Mouse (Mus musculus) heart, embryonic 11.5 days (tissue): ENCODE measurements around the gene Fbxw13. TPM values are rescaled to one million over a fixed set of nuclear protein-coding genes. Genes with fewer than 3 reads are reported as not detected.
"Not testable (repeated sequence)": the region's sequence is repeated elsewhere in the genome, so short reads cannot be mapped to it uniquely, and the experiment has no call there.

ENCODE experiments used
- ATAC-seq: fragments of 200-750 bp; cut with Nextera tagmentation; replicated peaks from 2 replicates; pipeline ENCODE4 v1.8.0; 2017; ENCODE audit warnings: moderate library complexity; ENCODE audit not compliant: insufficient number of reproducible peaks, low FRiP score, low TSS enrichment
- H3K27ac ChIP-seq: fragments of 300-500 bp; sonication (generic); 2 replicates; pipeline ENCODE4 v1.5.1; 2014; ENCODE audit warnings: mild to moderate bottlenecking, low read depth, low read length
- H3K27me3 ChIP-seq: fragments of 300-500 bp; sonication (generic); 2 replicates; pipeline ENCODE4 v1.6.1; 2014; ENCODE audit warnings: mild to moderate bottlenecking, low read length, mixed read lengths; ENCODE audit not compliant: control insufficient read depth, insufficient read depth
- H3K36me3 ChIP-seq: fragments of 300-500 bp; sonication (generic); 2 replicates; pipeline ENCODE4 v1.6.1; 2014; ENCODE audit warnings: mild to moderate bottlenecking, low read length, moderate library complexity, mixed read lengths; ENCODE audit not compliant: control insufficient read depth, insufficient read depth
- H3K4me1 ChIP-seq: fragments of 300-500 bp; sonication (generic); 2 replicates; pipeline ENCODE4 v1.6.1; 2014; ENCODE audit warnings: low read length; ENCODE audit not compliant: control insufficient read depth, insufficient read depth
- H3K4me2 ChIP-seq: fragments of 300-500 bp; sonication (generic); 2 replicates; pipeline ENCODE4 v1.6.1; 2014; ENCODE audit warnings: mild to moderate bottlenecking, moderate library complexity
- H3K4me3 ChIP-seq: fragments of 300-500 bp; sonication (generic); 2 replicates; pipeline ENCODE4 v1.5.1; 2014; ENCODE audit warnings: low read depth, low read length
- H3K9ac ChIP-seq: fragments of 300-500 bp; sonication (generic); 2 replicates; pipeline ENCODE4 v1.6.1; 2014; ENCODE audit warnings: mild to moderate bottlenecking, low read depth, low read length, moderate library complexity
- H3K9me3 ChIP-seq: fragments of 300-500 bp; sonication (generic); replicated peaks from 2 replicates; pipeline ENCODE4 v1.6.1; 2016; ENCODE audit warnings: low read length; ENCODE audit not compliant: control insufficient read depth
- WGBS: fragments of 180-500 bp; shearing (Covaris S2); extraction: QIAGEN DNeasy Blood & Tissue Kit; methylation state at CpG from one replicate; pipeline ENCODE4 v1.1.7; 2014; ENCODE audit not compliant: insufficient replicate concordance; 5-methylcytosine and 5-hydroxymethylcytosine counted together
- polyA plus RNA-seq: library from polyadenylated mRNA; unstranded; fragments of >200 nt; fragmentation: Nextera tagmentation; extraction: Ambion mirVana; gene quantifications from 2 replicates; pipeline ENCODE4 v1.2.1, GENCODE M21; 2014

Fbxw13 gene
- polyA plus RNA-seq, 1 experiment from 2014 or later = not detected

GRCm38 (mm10) chr9:109161941-109162340 is 33.8 kb downstream of the Fbxw13 start, which contains the start of gene Fbxw21:
Gene Fbxw21 (minus strand): TSS chr9:109162041.
- Histone ChIP-seq H3K4me3 (no peak within 1 kb of the TSS), H3K4me1 (no peaks in the 10 kb centered on the region), H3K27me3 (no peaks in the 10 kb centered on the region), H3K27ac (no peak within 1 kb of the TSS), H3K36me3 (no peaks in the 10 kb centered on the region), H3K9me3 (no peaks in the 10 kb centered on the region), H3K4me2 (no peak within 1 kb of the TSS), H3K9ac (no peak within 1 kb of the TSS)
- WGBS = 63% methylated on average over 3 of the region's 3 CpGs
- no peak for ATAC-seq

DNA sequence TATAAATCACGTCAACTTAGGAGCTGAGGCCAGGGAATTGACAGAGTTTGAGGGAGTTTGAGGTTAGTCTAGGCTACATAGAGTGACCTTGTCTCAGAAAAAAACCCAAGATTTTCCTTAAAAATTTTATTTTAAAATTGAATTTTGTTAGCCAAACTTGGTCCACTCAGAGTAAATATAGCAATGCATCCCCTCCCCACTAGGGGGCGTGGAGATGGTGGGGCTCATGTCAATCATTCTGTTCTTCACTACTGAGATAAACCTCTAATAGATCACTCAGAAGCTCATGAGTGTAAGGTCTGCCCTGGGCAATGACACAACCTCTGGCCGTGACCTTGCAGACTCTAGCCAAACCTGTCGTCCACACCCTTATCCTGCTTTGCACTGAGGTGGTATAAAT is 55.4 kb downstream of the Fbxw13 start:
- H3K4me3 ChIP-seq, H3K27me3 ChIP-seq, H3K9me3 ChIP-seq, H3K4me2 ChIP-seq, H3K9ac ChIP-seq, H3K27ac ChIP-seq, H3K36me3 ChIP-seq, ATAC-seq, H3K4me1 ChIP-seq: not testable (repeated sequence)
- WGBS = 66% methylated on average over 4 of the region's 4 CpGs

GRCm38 (mm10) chr9:109130076-109130475 is 65.7 kb downstream of the Fbxw13 start:
- Histone ChIP-seq H3K27ac (no peak overlapping the region), H3K4me3 (no peak overlapping the region), H3K9ac (no peak overlapping the region), H3K27me3 (no peaks in the 10 kb centered on the region), H3K4me1 (no peaks in the 10 kb centered on the region), H3K36me3 (no peaks in the 10 kb centered on the region), H3K9me3 (no peaks in the 10 kb centered on the region), H3K4me2 (no peak overlapping the region)
- WGBS = 84% methylated on average over 5 of the region's 5 CpGs
- ATAC-seq = no peak

Other genes starting within 250 kb of the Fbxw13 start
- 0.28 and 0.77 TPM in 2 replicates for gene Col7a1, start 242.4 kb downstream of the Fbxw13 start, polyA plus RNA-seq
- gene Ucn2, start 210.0 kb downstream of the Fbxw13 start, polyA plus RNA-seq = not detected in 2 replicates
- 3.6 and 4.5 TPM in 2 replicates for gene Pfkfb4, start 204.2 kb downstream of the Fbxw13 start, polyA plus RNA-seq
- 49.0 and 59.1 TPM in 2 replicates for gene Shisa5, start 157.4 kb downstream of the Fbxw13 start, polyA plus RNA-seq
- gene Trex1, start 136.2 kb downstream of the Fbxw13 start, polyA plus RNA-seq = 5.7 and 7.0 TPM in 2 replicates
- gene Atrip, start 121.9 kb downstream of the Fbxw13 start, polyA plus RNA-seq = 18.0 and 18.6 TPM in 2 replicates
- gene Ccdc51, start 113.5 kb downstream of the Fbxw13 start, polyA plus RNA-seq = 15.5 and 15.8 TPM in 2 replicates
- 776 and 790 TPM in 2 replicates for gene Tma7, start 113.4 kb downstream of the Fbxw13 start, polyA plus RNA-seq
- gene Plxnb1, start 100.6 kb downstream of the Fbxw13 start, polyA plus RNA-seq = 5.5 and 6.8 TPM in 2 replicates
- gene Fbxw21, start 33.9 kb downstream of the Fbxw13 start, polyA plus RNA-seq = not detected in 2 replicates
- not detected in 2 replicates for gene Fbxw20, start 38.8 kb upstream of the Fbxw13 start, polyA plus RNA-seq
- gene Fbxw14, start 91.7 kb upstream of the Fbxw13 start, polyA plus RNA-seq = not detected in 2 replicates
- not detected in 2 replicates for gene Fbxw28, start 143.7 kb upstream of the Fbxw13 start, polyA plus RNA-seq
- gene Fbxw22, start 208.3 kb upstream of the Fbxw13 start, polyA plus RNA-seq = not detected in 2 replicates